Mouse (Mus musculus) liver, postnatal 0 days (tissue): ENCODE measurements around the gene Gatad2a.

Source experiments
- CTCF ChIP-seq: sonication (generic); IDR thresholded peaks from 2 replicates; pipeline ENCODE4 v1.5.1; 2016; ENCODE audit warnings: antibody characterized with exemption, low read depth
- EP300 ChIP-seq: IDR thresholded peaks from 2 replicates; pipeline ENCODE4 v1.6.1; 2016; ENCODE audit warnings: antibody characterized with exemption, low read depth, mild to moderate bottlenecking

- TF ChIP-seq CTCF (no peak), EP300 (no peak)
These were observed 107.8 kb downstream of the Gatad2a start for GRCm38 (mm10) chr8:69888244-69888866.
